In genomic region chr5:30281291-30281732, GRCm38 (mm10) we compare ENCODE assay signal across 8 mouse cellular contexts. TPM values are rescaled to one million over a fixed set of nuclear protein-coding genes. Genes with fewer than 3 reads are reported as not detected.
DNase-seq lines count a peak whose midpoint lies in the region; ATAC-seq lines count a peak whose summit lies in the region.

Drc1 (plus strand) TSS chr5:30281388.

- no peak for DNase-seq in thymus, postnatal 0 days (ENCODE audit: low spot score)
- no peak for DNase-seq in thymus, postnatal 10 days (ENCODE audit: low spot score in 2 of 2)
- peak; percentile 76 for DNase-seq in embryonic facial prominence, embryonic 11.5 days (ENCODE audit: low spot score)
- DNase-seq in layer of hippocampus, postnatal 10 days (ENCODE audit: low spot score in 2 of 2): peak; percentile 73 to 78
- DNase-seq in right cerebral cortex, postnatal 14 days: peak; percentile 71

- whole genome bisulfite sequencing in embryonic facial prominence, embryonic 11.5 days: 4% methylated on average over 25 of the region's 26 CpGs
- WGBS in heart, embryonic 14.5 days: 6% methylated on average over 26 of the region's 26 CpGs
- 8% methylated on average over 26 of the region's 26 CpGs for WGBS in lung, embryonic 15.5 days

- peak within 1 kb of the TSS; percentile 43 for H3K9ac ChIP-seq in embryonic facial prominence, embryonic 11.5 days (replicated peaks; ENCODE audit: low read length)
- peak within 1 kb of the TSS; percentile 36; the same call in 1 of the 2 replicates for H3K9ac ChIP-seq in heart, embryonic 14.5 days (ENCODE audit: low read length)
- 0 out of 2 replicates have a peak within 1 kb of the TSS, but pooled peaks have one; percentile 13 for H3K9ac ChIP-seq in lung, embryonic 15.5 days

- no peaks in the 10 kb centered on the region for H3K27me3 ChIP-seq in embryonic facial prominence, embryonic 11.5 days (ENCODE audit: control insufficient read depth, insufficient read depth, low read length)
- H3K27me3 ChIP-seq in heart, embryonic 14.5 days (ENCODE audit: control insufficient read depth, insufficient read depth, low read length): no peaks in the 10 kb centered on the region
- no peaks in the 10 kb centered on the region for H3K27me3 ChIP-seq in lung, embryonic 15.5 days

- no peaks in the 10 kb centered on the region for H3K36me3 ChIP-seq in embryonic facial prominence, embryonic 11.5 days (replicated peaks; ENCODE audit: control insufficient read depth, insufficient read depth, low read depth, low read length)
- no peaks in the 10 kb centered on the region for H3K36me3 ChIP-seq in heart, embryonic 14.5 days (ENCODE audit: control insufficient read depth, insufficient read depth, low read length)
- H3K36me3 ChIP-seq in lung, embryonic 15.5 days: no peaks in the 10 kb centered on the region

- no peak within 1 kb of the TSS for H3K27ac ChIP-seq in embryonic facial prominence, embryonic 11.5 days (replicated peaks; ENCODE audit: low read depth, low read length)
- no peak within 1 kb of the TSS for H3K27ac ChIP-seq in heart, embryonic 14.5 days (replicated peaks in 1 of 2; ENCODE audit: control insufficient read depth in 1 of 2, insufficient read depth in 1 of 2, low read depth in 2 of 2, low read length in 2 of 2)
- no peak within 1 kb of the TSS for H3K27ac ChIP-seq in lung, embryonic 15.5 days

- H3K9me3 ChIP-seq in embryonic facial prominence, embryonic 11.5 days (replicated peaks; ENCODE audit: control insufficient read depth, low read length): no peaks in the 10 kb centered on the region
- H3K9me3 ChIP-seq in heart, embryonic 14.5 days (ENCODE audit: control insufficient read depth, low read length): peaks cover 10% of the 10 kb centered on the region; the same call in 1 of the 2 replicates
- H3K9me3 ChIP-seq in lung, embryonic 15.5 days: 0 out of 2 replicates have a peak, but pooled peaks cover 4% of the 10 kb centered on the region

- no peaks in the 10 kb centered on the region; the same call in 1 of the 2 replicates for H3K4me1 ChIP-seq in embryonic facial prominence, embryonic 11.5 days (ENCODE audit: control insufficient read depth, insufficient read depth, low read length)
- H3K4me1 ChIP-seq in heart, embryonic 14.5 days (ENCODE audit: control insufficient read depth in 2 of 2, insufficient read depth in 2 of 2, low read length in 2 of 2): peaks cover 0 to 5% of the 10 kb centered on the region in 2 experiments; a peak in 1 of 4 replicates
- peaks cover under 1% of the 10 kb centered on the region; the same call in 1 of the 2 replicates for H3K4me1 ChIP-seq in lung, embryonic 15.5 days

- peak; percentile 56 for ATAC-seq in embryonic facial prominence, embryonic 11.5 days (replicated peaks; ENCODE audit: insufficient number of reproducible peaks, low FRiP score, low TSS enrichment, low read depth)
- no peak for ATAC-seq in heart, embryonic 14.5 days (ENCODE audit: insufficient number of reproducible peaks, insufficient read depth, low FRiP score, low read depth)
- peak; percentile 53; the same call in 1 of the 2 replicates for ATAC-seq in lung, embryonic 15.5 days (ENCODE audit: borderline replicate concordance, extremely low read depth, low FRiP score, low TSS enrichment)
- no peak for ATAC-seq in CD4-positive, CD25-positive, alpha-beta regulatory T cell, adult 4 months

- H3K4me2 ChIP-seq in embryonic facial prominence, embryonic 11.5 days (ENCODE audit: low read depth, low read length): peak within 1 kb of the TSS; percentile 61
- peak within 1 kb of the TSS; percentile 73 for H3K4me2 ChIP-seq in heart, embryonic 14.5 days (ENCODE audit: low read length)
- peak within 1 kb of the TSS; percentile 61 for H3K4me2 ChIP-seq in lung, embryonic 15.5 days

- H3K4me3 ChIP-seq in embryonic facial prominence, embryonic 11.5 days (ENCODE audit: low read depth, low read length): peak within 1 kb of the TSS; percentile 35
- H3K4me3 ChIP-seq in heart, embryonic 14.5 days (ENCODE audit: control insufficient read depth in 1 of 2, insufficient read depth in 1 of 2, low read depth in 1 of 2, low read length in 2 of 2): peak within 1 kb of the TSS; percentile 38 to 44
- peak within 1 kb of the TSS; percentile 31 for H3K4me3 ChIP-seq in lung, embryonic 15.5 days

RNA-seq across cellular contexts. Expression of gene Drc1, which starts in this region (rescaled TPM):
- polyA plus RNA-seq in thymus, postnatal 0 days (2015; fragmentation: Nextera tagmentation; extraction: Ambion mirVana): 10.5 and 10.8 TPM in 2 replicates
- polyA plus RNA-seq in embryonic facial prominence, embryonic 11.5 days (2014; fragmentation: Nextera tagmentation; extraction: Ambion mirVana): 0.20 and 0.21 TPM in 2 replicates
- not detected in 2 replicates for polyA plus RNA-seq in heart, embryonic 14.5 days (2014; fragmentation: Nextera tagmentation; extraction: Ambion mirVana)
- 10 to 100 TPM; 16.3 to 16.5 TPM for total RNA-seq in layer of hippocampus, postnatal 10 days (2021)
- polyA plus RNA-seq in lung, embryonic 15.5 days (2015; fragmentation: Nextera tagmentation; extraction: Ambion mirVana): 2.7 and 2.8 TPM in 2 replicates
- polyA plus RNA-seq in CD4-positive, CD25-positive, alpha-beta regulatory T cell, adult 4 months (2017; shearing (Covaris generic)): 1 to 10 TPM; 3.0 to 4.2 TPM

Comparison
In these comparisons a context has a peak if more than half of its experiments do, and no peak if none do; other contexts are left out.
1. Peak in DNase-seq, ATAC-seq, H3K4me3 ChIP-seq, H3K9ac ChIP-seq and H3K4me2 ChIP-seq in embryonic facial prominence, embryonic 11.5 days; RNA of the gene not detected or under 1 TPM.
2. DNase-seq: peak in layer of hippocampus, postnatal 10 days (2 of 2) and right cerebral cortex, postnatal 14 days (single experiment); none in thymus, postnatal 0 days (single experiment) and thymus, postnatal 10 days (0 of 2).
3. Peak in every context shown above with its lines, with median percentiles within 50 percentile points of each other: H3K4me2 ChIP-seq, H3K4me3 ChIP-seq and H3K9ac ChIP-seq.